Mouse (Mus musculus) adrenal gland, postnatal 4 days (tissue): ENCODE measurements around the gene Usp18. TPM values are rescaled to one million over a fixed set of nuclear protein-coding genes. Genes with fewer than 3 reads are reported as not detected.
A peak's percentile ranks its signal among the peaks of the same experiment; 100 is the strongest.

ENCODE experiments used
- DNase-seq, 2 experiments: peaks; one replicate each; pipeline ENCODE4 v3.0.0; 2021 to 2022; ENCODE audit warnings: low spot score in 2 of 2, mixed read lengths in 2 of 2
- long read RNA-seq, 2 experiments: library from polyadenylated mRNA; stranded (forward); transcript quantifications; one replicate each; pipeline ENCODE4 v2.0.0; 2021
- total RNA-seq, 2 experiments: library from RNA; stranded (reverse); gene quantifications; 2 replicates each; pipeline ENCODE4 v1.2.3; 2021

Usp18 gene
- total RNA-seq = 1 to 10 TPM in 1 of 2 experiments, under 1 TPM in 1; 0.98 to 2.3 TPM
- long read RNA-seq, experiment 1, partial matches to known transcripts = 0 of 4 reads
- long read RNA-seq, experiment 1, other reads (novel, unspliced or antisense) = 0 of 4 reads
- long read RNA-seq, experiment 2, partial matches to known transcripts = 0 of 5 reads
- long read RNA-seq, experiment 2, other reads (novel, unspliced or antisense) = 1 of 5 reads

- peak; percentile 71 to 85 for DNase-seq
These were observed at the start of gene Usp18 for GRCm38 (mm10) chr6:121245127-121246036. Usp18 (plus strand) TSS chr6:121245906.

- DNase-seq = no peak
These were observed 47.8 kb upstream of the Usp18 start for GRCm38 (mm10) chr6:121197807-121198365.

GRCm38 (mm10) chr6:121200458-121200857, 45.2 kb upstream of the Usp18 start:
- DNase-seq = no peak

GRCm38 (mm10) chr6:121202026-121202425, 43.7 kb upstream of the Usp18 start:
- no peak for DNase-seq

- DNase-seq = no peak
These were observed 39.2 kb upstream of the Usp18 start for GRCm38 (mm10) chr6:121206481-121206880.

- no peak for DNase-seq
These were observed 36.1 kb upstream of the Usp18 start for GRCm38 (mm10) chr6:121209584-121209983.

- peak in 1 of 2 experiments; percentile 40 for DNase-seq
These were observed 35.4 kb upstream of the Usp18 start, which contains the start of gene Tuba8 for GRCm38 (mm10) chr6:121210149-121210925. Tuba8 (plus strand) TSS chr6:121210696.

GRCm38 (mm10) chr6:121210926-121211289, 34.8 kb upstream of the Usp18 start:
- no peak for DNase-seq

- no peak for DNase-seq
These were observed 34.0 kb upstream of the Usp18 start for GRCm38 (mm10) chr6:121211743-121212142.

GRCm38 (mm10) chr6:121212988-121213387, 32.7 kb upstream of the Usp18 start:
- no peak for DNase-seq

- DNase-seq = no peak
These were observed 31.5 kb upstream of the Usp18 start for GRCm38 (mm10) chr6:121214221-121214620.

GRCm38 (mm10) chr6:121214667-121215330, 30.9 kb upstream of the Usp18 start:
- DNase-seq = no peak

- no peak for DNase-seq
These were observed 30.4 kb upstream of the Usp18 start for GRCm38 (mm10) chr6:121215336-121215735.

GRCm38 (mm10) chr6:121215896-121216295, 29.8 kb upstream of the Usp18 start:
- no peak for DNase-seq

GRCm38 (mm10) chr6:121216589-121217255, 29.0 kb upstream of the Usp18 start:
- DNase-seq = no peak

GRCm38 (mm10) chr6:121218002-121218401, 27.7 kb upstream of the Usp18 start:
- DNase-seq = no peak

GRCm38 (mm10) chr6:121219406-121219805, 26.3 kb upstream of the Usp18 start:
- no peak for DNase-seq

GRCm38 (mm10) chr6:121220181-121220580, 25.5 kb upstream of the Usp18 start:
- no peak for DNase-seq

- DNase-seq = no peak
These were observed 23.7 kb upstream of the Usp18 start for GRCm38 (mm10) chr6:121221876-121222597.
